Mouse (Mus musculus) heart, postnatal 10 days (tissue): ENCODE measurements at regions not wholly inside any gene's neighbourhood (a gene's known extent, or its start where the extent isn't known, plus 50 kb on each side); places are given as distances from the start of the nearest gene placed in this dataset.
"Not testable (repeated sequence)": the region's sequence is repeated elsewhere in the genome, so short reads cannot be mapped to it uniquely, and the experiment has no call there.

Experiments used
- DNase-seq, 2 experiments: peaks; one replicate each; pipeline ENCODE4 v3.0.0; 2021
- intact Hi-C: fragments of 180-260 bp; cut with DNase I; formaldehyde crosslinking; loops from one replicate; pipeline ENCODE4 v1.15.1; 2025

DNA sequence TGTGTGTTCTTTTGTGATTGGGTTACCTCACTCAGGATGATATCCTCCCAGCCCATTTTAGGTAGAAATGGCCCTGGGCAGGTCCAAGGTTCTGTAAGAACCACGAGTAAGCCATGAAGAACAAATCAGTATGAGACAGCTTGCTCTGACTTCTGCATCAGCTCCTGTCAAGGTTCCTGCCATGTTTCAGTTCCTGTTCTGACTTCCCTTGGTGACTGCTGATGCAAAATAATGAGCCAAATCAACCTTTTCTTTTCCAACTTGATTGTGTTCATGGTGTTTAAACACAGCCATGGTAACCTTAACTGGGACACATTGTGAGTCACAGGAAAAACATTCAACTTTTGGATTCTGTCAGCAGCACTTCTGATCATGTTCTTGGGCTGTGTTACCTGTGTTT is 667.4 kb upstream of the Igfbp7 start:
- intact Hi-C loops, result no loop called here
- DNase-seq, result no peak

DNA sequence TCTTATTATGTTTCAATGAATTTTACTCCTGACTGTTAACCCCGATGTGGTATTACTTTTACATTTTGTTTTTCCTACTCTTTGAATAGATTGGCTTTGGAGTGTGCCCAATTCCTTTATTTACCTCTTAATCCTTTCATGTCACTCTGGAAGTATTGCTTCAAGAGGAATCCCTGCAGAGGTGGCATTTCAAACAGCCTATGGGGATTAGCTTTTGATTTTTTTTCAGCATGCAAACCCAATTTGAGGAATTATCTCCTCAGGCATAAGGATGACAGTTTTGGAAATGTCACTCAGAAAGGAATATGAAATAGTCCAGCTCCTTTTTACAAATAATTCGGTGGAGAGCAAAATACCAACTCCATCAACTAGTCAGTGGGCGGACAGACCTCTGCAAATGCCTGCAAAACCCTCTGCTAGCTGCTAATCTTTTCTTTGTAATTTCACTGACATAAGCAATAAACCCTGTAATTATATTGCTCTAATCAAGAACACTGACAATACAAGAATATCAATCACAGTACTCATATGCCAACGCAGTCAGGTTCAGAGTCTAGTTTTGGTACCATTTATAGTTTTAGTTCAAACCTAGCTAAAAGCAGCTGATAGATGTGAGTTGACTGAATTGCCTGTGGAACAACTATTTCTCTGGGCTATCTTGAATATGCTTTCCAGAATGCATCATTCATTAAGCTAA is 624.9 kb upstream of the Igfbp7 start:
- intact Hi-C loops, result no loop called here
- DNase-seq, result no peak

DNA sequence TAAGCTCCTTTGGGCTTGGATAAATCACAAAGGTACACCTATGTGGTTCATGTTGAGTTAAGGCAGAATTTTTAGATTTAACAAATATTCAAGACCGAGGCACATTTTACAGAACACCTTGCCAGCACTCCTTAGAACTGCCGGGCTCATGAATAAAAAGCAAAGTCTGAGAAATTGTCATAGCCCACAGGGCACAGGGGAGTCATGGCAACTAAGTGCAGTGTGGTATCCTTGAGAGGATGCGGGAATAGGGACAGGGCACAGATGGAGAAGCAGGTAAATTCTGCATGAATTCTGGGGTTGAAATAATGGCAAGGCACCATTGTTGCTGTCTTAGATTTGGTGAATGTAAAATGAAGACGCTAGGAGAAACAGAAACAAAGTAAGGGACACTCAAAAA is 609.7 kb upstream of the Igfbp7 start:
- intact Hi-C loops, result no loop called here
- no peak for DNase-seq

DNA sequence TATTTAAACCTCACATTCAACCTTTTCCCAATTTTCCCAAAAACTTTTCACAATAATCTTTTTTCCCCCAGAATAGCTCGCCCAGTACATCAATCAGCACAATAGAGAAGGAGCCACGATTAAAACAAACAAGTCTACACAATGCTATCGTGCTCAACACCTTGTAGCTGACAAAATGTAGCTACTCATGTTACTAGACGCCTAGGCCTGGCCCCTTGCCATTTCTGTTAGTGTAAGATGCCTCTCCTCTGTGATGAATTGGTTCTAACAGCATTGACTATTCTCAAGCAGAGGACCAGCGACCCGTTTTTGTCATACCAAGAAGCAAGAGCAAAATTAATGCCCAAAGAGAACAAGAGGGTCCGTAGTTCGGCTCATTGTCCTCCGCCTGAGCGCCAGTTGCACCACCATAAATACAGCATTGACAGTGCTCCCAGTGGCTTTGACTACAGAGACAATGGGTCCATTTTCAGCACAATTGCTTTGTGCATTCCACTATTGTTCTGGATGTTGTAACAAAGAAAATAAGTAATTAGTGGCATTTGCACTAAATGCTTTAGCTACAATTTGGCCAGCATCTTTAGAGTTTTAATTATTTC is 578.7 kb upstream of the Igfbp7 start:
- intact Hi-C loops, result no loop called here
- no peak for DNase-seq

DNA sequence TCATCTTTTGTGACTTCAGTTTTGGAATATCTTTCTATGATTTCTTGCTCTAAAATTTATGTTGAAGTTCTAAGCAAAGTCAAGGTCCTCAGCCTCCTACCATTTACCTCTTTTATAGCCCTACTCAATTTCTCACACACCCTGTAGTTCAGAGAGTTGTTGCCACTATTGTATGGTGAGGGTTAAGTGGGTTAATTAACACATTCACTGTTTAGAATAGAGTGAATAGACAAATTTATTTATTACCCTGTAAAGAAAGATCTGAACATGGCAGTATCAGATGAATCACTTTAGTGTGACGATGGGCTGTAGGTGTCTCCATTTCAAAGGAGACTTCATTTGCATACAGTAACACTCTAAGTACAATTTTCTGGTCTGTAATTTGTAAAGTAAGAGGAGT is 577.4 kb upstream of the Igfbp7 start:
- intact Hi-C loops, result no loop called here
- DNase-seq, result no peak

DNA sequence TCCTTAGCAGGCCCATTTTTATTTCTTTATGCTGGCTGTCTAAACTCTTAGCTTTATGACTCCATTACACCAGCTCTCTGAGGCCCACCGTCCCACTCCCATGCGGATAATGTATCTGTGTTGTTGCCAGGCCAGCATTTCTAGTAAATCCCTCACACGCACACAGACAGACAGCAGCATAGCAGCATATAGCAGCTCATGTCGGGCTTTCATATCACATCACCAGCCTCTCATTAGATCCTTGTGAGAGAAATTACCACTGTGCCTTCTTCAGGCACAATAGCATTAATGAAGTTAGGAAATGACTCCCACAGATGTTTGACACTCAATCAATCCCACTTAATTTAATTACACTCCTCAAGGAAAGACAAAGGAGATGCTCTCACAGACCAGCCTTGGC is 532.2 kb upstream of the Igfbp7 start:
- DNase-seq, intact Hi-C loops: not testable (repeated sequence)

DNA sequence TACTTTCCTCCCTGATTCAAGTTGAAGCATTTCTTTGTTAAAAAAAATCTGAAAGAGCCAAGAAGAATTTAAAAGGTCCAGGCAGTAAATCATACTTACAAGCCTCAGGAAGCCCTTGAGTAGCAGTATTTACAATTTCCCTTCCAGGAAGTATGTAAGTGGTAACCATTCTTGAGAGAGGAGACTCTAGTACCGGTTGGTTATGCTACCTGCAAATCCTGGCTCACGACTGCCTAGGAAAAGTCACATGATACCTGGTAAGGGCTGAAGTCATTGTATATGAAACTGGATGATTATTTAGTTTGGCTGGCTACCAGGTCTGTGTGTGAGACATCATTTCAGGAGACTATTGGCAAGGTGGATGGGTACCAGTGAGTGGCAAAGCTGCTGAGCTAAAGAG is 524.0 kb upstream of the Igfbp7 start:
- DNase-seq, result no peak
- intact Hi-C loops, result no loop called here

DNA sequence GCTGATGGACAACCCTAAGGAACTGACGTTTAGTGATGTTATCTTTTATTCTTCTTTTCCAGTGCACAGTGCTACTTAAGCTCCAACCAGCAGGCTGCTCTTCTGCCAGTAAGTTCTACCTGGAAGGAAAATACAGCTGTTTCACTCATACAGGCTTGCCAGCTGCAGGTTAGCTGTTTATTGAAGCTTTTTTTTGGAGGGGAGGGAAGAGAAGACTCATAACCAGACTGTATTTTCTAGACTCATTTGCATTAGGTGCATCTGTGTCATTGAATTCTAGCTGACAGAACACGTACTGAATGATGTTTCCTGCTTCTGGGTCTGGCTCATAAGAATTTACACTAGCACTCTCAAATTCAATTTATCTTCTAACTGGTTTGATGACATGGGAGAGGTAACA is 513.3 kb upstream of the Igfbp7 start:
- intact Hi-C loops, result no loop called here

DNA sequence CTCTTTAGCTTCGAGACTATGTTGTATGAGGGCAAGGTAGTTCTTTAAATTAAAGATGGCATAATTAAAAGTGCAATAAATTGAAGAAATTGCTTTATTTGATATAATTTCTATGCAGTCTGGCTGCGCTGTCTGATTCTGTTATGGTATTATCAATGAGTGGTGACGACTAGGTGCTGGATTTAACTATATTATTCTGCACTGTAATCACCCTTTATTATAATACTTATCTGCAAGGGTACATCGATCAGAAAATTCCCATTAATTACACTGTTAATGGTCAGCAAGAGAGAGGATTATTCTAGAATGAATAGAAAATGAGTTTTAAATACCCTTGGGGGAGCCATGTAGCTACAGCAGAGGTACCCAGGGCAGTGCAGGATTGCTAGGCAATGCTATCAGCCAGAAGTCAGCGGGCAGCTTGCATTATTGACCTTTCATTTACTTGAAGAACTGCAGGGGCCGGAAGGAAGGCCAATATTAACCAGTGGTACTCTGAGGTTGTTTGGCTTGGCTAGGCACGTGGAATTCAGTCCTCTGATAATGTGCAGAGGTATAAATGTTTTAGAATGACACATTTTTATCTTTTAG is 509.3 kb upstream of the Igfbp7 start:
- intact Hi-C loops, result no loop called here
- no peak for DNase-seq

More for the DNA sequence above, 513.3 kb upstream of the Igfbp7 start:
- DNase-seq, result no peak

DNA sequence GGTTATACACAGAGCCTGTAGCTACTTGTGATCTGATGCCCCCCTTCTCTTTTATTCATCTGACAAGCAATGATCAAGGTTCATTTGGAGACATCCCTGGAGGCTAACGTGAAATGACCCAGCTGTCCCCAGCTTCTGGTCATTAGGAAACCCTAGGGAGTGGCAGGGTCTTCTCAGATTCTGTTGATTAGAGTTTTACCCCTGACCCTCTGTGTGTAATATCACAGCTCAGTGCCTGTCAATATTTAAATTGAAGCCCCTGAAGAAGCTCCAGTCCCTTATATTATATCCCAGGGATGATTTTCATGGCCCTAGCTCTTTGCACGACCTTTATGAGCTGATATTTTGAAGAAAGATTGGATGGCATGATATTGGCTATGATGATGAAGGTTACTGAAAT is 508.5 kb upstream of the Igfbp7 start:
- intact Hi-C loops, result no loop called here
- no peak for DNase-seq

DNA sequence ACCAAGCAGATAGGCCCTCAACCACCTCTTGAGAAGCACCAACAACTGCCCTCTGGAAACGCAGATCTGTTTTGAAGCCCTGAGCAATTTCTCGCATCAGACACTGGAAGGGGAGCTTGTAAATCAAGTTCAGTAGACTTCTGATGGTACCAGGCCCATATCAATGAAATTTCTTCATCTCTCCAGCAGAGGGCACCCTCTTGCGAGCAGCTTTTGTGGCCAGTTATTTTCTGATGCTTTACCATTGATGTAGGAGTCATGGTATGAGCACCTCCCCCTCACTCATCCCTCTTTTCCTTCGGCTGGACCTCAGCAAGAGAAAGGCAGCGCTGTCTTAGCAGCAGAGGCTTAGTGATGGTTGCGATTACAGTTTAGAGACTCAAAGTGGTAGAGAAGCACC is 501.4 kb upstream of the Igfbp7 start:
- intact Hi-C loops, result no loop called here
- peak; percentile 0 to 6 for DNase-seq

DNA sequence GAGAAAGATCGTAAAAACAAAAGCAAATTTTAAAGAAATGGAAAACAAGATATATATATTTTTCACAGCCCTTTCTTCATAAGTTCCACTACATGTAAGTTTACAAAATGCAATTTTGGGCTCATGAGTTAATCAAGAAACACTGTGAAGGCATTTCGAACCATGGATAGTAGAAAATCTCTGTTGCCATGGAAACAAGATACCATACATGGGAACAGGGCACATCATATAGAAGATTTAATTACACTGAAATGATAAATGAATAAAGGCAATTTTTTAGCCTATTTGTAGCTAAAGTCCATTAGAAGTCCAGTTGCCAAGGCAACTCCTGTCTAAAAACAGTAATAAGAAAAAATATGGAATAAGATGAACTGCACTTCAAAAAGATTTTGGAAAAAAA is 484.2 kb upstream of the Igfbp7 start:
- DNase-seq, intact Hi-C loops: not testable (repeated sequence)

DNA sequence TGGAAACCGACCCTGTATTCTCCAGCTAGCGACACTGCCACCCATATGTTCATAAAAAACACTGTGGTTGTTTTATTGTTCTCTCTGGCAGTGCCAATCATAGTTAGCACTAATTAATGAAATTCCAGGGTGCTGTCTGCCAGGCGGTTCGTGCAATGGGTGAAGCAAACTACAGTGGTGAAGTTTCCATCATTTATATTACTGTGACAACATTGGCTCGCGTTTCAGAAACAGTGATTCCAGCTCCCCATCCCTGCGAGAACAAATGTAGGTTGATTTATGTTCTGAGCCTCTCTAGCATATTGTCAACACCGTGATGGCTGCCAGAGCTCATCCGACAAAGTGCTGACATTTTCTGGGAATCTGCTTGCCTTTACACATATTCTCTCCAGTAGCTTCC is 480.7 kb upstream of the Igfbp7 start:
- intact Hi-C loops, result no loop called here
- DNase-seq, result no peak

DNA sequence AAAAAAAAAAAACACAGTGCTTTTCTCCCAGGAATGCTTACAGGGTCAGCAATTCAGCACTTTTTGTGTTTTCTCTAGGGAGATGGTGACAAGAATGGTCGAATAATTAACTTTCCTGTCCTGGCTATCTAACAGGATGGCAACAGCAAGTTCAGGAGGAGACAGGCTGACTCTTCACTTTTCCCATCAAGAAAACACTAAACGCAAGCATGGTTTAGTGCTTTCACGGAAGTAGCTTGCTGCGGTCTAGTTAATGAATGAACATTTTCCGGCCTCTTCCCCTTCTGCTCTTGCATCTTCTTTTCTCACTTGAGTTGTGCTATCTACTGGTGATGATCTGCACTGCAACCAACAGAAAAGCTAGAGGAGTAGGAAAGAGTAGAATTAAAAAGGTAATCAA is 463.6 kb upstream of the Igfbp7 start:
- DNase-seq, result no peak
- intact Hi-C loops, result no loop called here

DNA sequence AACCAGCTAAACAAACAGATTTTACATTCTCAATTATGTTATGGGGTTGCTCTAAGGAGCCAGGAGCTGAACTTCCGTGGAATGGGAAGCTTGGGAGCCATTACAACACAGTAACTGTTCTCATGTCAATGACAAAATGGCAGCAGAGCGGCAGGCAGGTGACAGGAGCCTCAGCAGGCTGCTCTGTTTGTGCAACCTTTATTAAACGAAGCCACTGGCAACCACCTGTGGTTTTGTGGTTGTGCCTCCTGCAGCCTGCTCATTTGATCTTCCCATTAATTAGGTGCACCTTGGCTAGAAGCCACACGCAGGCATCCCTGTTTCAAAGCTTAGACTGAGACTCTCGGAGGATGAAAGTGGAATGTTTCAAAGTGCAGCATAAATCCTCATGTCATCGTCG is 457.5 kb upstream of the Igfbp7 start:
- no peak for DNase-seq
- intact Hi-C loops, result no loop called here

DNA sequence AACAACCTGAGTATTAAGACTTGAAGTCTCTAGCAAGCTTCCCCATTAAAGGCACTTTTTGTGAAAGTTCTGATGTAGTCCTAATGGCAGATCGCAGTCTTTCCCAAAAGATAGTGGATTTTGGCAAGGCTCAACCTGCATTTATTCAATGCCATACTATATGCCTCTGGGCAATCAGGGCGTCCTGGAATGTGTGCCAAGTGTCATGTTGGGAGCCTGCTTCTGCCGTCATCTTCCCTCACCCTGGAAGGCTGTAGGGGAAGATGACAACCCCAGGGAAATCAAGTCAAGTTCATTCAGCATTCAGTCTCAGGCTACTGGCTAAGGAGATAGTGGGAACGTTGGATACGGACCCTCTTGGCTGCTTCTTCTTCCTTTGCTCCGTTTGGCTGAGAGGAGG is 447.4 kb upstream of the Igfbp7 start:
- intact Hi-C loops, result no loop called here
- DNase-seq, result no peak

DNA sequence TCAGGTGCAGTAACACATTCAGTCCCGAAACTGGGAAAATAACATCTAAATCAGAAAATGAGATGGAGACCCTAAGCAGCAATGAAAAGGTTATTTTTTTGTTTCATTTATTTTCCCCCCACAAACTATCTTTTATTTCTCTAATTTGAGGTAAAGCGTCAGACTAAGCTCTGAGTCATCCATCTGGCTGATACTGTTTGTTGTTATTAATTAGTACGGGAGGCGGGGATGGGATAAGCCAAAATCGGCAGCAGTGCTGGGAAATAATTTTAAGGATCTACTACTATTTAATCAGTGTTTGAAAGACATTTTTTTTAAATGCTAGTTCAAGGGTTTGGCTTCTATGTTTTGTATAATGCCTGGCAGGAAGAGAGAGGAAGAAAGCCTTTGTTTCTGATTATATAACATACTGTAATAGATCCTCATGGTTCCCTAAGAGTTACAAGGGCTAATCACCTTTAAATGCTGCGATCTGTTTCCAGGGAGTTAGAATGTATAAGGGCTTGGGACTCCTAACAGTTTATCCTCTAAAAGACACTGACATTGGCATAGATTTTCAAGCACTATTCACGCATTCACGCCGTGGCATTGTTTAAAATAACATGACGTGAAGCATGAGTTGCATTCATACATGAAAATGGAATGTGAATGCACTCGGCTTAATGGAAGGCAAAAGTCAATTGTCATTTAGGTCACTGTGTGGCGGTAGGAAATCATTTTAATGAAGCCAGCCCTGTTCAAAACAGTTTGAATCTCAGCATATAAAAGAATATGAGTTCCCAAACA is 446.4 kb upstream of the Igfbp7 start:
- intact Hi-C loops, result no loop called here
- no peak for DNase-seq

DNA sequence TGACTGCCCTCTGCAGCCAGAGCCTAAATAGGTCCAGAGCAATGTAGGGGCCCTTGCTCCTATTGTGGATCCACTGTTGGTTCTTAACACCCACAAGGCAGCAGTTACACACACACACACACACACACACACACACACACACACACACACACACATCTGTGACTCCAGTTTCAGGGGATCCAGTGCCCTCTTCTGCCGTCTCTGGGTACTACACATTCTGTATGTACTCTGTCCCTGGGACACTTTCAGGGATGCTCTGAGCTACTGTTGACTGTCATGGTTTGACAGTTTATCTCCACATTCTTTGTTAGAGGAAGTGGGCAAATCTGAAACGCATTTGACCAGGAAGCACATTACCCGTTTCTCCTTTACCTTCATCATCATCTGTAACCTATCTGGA is 443.8 kb upstream of the Igfbp7 start:
- intact Hi-C loops, result no loop called here
- DNase-seq, result peak in 1 of 2 experiments; percentile 3

DNA sequence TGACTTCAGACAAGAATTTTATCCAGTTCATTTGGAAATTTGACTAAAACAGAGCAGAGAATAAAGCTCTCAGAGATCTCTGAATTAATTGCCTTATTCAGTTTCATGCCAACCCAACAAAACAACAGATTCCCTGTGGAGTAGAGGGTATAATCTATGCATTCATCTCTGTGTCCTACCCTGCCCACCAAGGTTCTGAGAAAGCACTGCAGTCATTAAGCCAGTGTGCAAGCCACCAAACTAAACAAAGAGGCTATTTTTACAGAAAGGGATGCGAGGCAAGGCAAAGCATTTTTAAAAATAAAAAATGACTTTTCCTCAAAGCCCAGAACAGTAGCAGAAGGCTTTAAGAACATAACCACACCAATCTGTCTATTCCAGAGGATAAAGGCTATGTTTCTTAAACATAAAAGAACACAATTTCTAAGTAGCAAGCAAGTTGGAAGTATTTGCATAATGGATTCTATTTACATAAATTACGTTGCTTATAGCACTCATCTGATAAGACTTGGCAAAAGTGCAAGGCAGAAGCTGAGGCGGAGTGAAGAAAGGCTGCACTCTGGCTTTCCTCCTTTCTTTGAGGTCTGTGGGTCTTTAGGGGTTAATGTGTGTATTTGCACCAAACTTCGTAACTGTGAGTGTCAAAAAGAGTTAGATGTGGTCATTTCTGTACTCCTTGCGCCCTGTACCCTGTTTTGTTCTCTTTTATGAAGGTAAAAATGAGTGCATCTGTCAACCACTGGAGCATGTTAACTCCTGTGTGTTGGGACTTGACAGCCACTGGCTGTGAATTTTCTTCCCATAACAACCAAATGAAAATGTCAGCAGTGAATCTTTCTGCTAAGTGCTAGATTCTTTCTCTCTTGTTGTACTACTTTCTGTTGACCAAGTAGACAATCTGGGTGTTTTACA is 430.6 kb upstream of the Igfbp7 start:
- intact Hi-C loops, result no loop called here
- no peak for DNase-seq

DNA sequence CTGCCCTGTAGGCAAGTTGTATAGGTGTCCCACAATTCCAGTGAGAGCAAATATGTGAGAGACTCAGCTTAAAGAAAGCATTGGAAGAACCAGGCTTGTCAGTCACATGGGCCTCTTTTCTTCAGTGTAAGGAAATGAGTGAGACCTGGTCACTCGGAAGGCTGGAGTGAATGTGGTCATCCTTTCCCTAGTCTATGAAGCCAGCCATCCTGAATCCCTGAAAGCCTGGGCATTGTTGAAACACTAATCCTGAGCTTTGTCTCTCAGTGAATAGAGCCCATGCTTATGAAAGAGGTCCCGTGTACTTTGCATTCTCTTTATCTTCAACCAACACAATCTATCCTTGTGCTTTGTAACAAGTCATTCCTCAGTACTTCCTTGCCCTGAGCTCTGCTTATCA is 420.1 kb upstream of the Igfbp7 start:
- intact Hi-C loops, result no loop called here
- no peak for DNase-seq

DNA sequence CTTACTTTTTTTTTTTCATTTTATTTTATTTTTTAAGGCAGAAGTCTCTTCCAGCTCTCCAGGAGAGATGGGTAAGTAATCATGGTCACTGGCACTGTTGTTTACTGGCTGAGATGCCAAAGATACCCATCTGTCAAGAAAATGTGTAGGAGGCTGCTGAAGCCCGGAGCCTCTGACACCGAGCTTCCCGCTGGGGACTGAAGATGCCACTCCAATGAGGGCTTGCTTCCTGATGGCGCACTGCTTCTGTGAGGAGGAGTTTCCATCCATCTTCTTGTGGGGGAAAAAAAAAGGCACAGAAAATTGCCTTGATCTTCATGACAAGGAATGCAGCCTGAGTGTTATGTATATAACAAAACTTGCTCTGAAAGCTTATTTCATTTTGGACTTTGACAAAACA is 418.2 kb upstream of the Igfbp7 start:
- intact Hi-C loops, result no loop called here

More for the DNA sequence above, 418.2 kb upstream of the Igfbp7 start:
- no peak for DNase-seq
